Mouse (Mus musculus) ovary, adult 2 months (tissue): ENCODE data around the gene Abhd12. TPM values are rescaled to one million over a fixed set of nuclear protein-coding genes. Genes with fewer than 3 reads are reported as not detected.

Experiments
- polyA plus RNA-seq: library from polyadenylated mRNA; depleted of rRNA; stranded (reverse); fragments of >200 nt; gene quantifications from 2 replicates; pipeline ENCODE4 v1.2.3, GENCODE M21; 2012; rRNA removed

The Abhd12 gene
- 88.4 and 89.6 TPM in 2 replicates for polyA plus RNA-seq

DNA sequence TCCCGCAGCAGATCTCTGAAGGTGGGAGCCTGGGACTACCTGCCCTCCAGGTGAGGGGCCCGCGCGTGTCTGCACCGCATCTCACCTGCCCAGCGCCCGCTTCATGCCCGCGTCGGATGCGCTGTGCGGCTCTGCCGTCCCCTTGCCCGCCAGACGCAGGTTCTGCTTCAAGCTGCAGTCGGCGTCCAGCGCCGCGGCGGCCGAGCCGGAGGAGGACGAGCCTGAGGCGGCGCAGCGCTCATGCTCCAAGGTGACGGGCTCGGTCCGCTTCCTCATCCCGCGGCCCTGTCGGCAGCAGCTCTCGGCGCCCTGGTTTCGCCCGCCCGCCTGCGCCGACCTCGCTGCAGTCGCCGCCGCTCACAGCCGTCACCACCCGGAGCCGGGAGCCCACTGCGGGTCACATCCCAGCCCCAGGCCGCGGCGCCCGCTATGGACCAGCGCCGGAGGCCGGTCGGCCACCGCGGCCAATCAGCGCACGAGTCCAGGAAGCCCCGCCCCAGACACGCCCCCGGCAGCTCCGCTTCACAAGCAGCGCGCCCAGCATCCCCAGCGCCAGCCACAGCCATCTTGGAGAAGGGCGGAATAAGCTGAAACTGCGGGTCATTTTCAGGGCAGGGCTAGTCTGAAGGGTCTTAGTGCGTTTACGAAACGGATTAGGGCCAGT lies at the start of gene Abhd12:
Abhd12 (minus strand) TSS at position 470 of the 664 bp plus-strand sequence.

DNA sequence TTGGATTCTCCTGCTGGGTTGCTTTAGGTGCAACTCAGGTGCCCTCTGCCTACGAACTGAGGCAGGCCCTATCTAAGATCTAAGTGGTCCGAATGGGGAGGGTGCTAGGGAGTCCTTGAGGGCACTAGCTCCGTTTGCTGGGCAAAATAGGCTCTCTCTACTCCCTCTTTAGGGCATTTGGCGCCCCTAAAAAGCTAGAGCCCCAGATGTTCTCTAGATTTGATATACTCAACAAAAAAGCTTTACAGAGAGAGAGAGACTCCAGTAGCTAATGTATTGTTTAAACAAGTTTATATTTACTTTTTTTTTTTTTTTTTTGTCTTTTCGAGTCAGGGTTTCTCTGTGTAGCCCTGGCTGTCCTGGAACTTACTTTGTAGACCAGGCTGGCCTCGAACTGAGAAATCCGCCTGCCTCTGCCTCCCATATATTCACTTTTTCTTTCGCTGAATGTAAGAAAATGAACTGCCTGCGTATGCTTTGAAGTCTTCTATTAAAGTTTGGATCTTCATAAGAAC lies 452 bp upstream of the Abhd12 start, which contains the start of gene Gins1:
Gins1 (plus strand) TSS at position 465 of the 515 bp plus-strand sequence.

DNA sequence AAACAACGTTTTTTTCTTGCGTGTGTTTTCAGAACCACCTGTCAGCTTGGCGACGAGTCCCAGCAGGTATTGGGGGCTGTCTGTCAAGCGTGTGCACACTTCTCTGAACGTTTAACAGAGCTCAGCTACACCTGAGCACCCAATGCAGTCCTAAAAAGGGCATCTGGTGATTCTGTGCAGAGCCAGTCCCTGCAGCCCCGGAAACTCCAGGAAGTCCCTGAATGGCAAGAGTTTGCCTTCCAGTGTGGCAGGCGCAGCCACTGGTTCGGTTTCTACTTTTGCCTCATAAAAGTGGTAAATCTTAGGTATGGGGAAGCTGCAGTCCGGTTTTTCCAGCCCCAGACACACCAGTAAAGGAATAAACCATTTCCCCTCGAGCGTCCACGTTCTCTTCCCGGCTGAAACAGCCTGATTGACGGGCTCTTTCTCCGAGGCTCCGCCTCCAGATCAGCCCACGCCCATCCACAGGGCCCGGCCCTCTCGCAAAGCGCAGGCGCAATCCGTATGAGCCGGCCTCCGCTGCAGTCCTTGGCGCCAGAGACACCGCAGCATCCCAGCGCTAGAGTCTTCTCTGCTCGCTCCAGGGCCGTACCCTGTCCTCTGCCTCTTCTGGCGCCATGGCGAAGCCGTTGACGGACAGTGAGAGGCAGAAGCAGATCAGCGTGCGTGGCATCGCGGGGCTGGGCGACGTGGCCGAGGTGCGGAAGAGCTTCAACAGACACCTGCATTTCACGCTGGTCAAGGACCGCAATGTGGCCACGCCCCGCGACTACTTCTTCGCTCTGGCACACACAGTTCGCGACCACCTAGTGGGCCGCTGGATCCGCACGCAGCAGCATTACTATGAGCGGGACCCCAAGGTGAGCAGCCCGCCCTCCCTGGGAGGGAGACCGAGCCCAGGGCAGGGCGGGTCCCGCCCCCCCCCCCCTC lies 118.0 kb downstream of the Abhd12 start, which contains the start of gene Pygb:
Pygb (plus strand) TSS at position 485 of the 930 bp plus-strand sequence.

Other genes with a start within 250 kb of the Abhd12 start
- gene Acss1, start 236.2 kb downstream of the Abhd12 start, polyA plus RNA-seq = 49.5 and 78.3 TPM in 2 replicates
- 0.05 TPM in 1 of 2 replicates, not detected in the other for gene Vsx1, start 215.4 kb downstream of the Abhd12 start, polyA plus RNA-seq
- gene Entpd6, start 155.7 kb downstream of the Abhd12 start, polyA plus RNA-seq = 40.0 and 44.5 TPM in 2 replicates
- gene Pygb, start 118.0 kb downstream of the Abhd12 start, polyA plus RNA-seq = 117 and 125 TPM in 2 replicates
- gene Gins1, start 659 bp upstream of the Abhd12 start, polyA plus RNA-seq = 1.3 and 2.4 TPM in 2 replicates
- 13.7 and 14.3 TPM in 2 replicates for gene Ninl, start 134.6 kb upstream of the Abhd12 start, polyA plus RNA-seq
- gene Nanp, start 134.7 kb upstream of the Abhd12 start, polyA plus RNA-seq = 1.7 and 2.4 TPM in 2 replicates
- not detected in 2 replicates for gene Gm14151, start 187.6 kb upstream of the Abhd12 start, polyA plus RNA-seq
- not detected in 2 replicates for gene Gm14147, start 193.5 kb upstream of the Abhd12 start, polyA plus RNA-seq